Comparison of ENCODE assay signal across 17 mouse cellular contexts in genomic region chr17:30019942-30020341, GRCm38 (mm10).
"Had no signal": no experiment of that assay in that cellular context is flagged by ENCODE, and none has a peak within 500 bp of the region (broad histone marks: within the 10 kb centered on the region; RNA-seq: fewer than 3 reads in every experiment).

No protein-coding gene starts in this region.

- H3K27ac ChIP-seq: limb, embryonic 12.5 days; liver, embryonic 13.5 days; lung, embryonic 15.5 days; macrophage; midbrain, embryonic 15.5 days; neural tube, embryonic 13.5 days had no signal

- H3K4me2 ChIP-seq: limb, embryonic 12.5 days; liver, embryonic 13.5 days; lung, embryonic 15.5 days; midbrain, embryonic 11.5 days; midbrain, embryonic 15.5 days; neural tube, embryonic 13.5 days had no signal

- H3K9me3 ChIP-seq: limb, embryonic 12.5 days; liver, embryonic 13.5 days; lung, embryonic 15.5 days; megakaryocyte, embryonic 14.5 days; midbrain, embryonic 15.5 days; neural tube, embryonic 13.5 days had no signal

- H3K27me3 ChIP-seq: limb, embryonic 12.5 days; liver, embryonic 13.5 days; lung, embryonic 15.5 days; megakaryocyte, embryonic 14.5 days; midbrain, embryonic 15.5 days; neural tube, embryonic 13.5 days had no signal

- H3K4me3 ChIP-seq: limb, embryonic 12.5 days; liver, embryonic 13.5 days; lung, embryonic 15.5 days; megakaryocyte, embryonic 14.5 days; midbrain, embryonic 15.5 days; neural tube, embryonic 13.5 days had no signal

- H3K9ac ChIP-seq: limb, embryonic 12.5 days; liver, embryonic 13.5 days; liver, postnatal 0 days; lung, embryonic 15.5 days; midbrain, embryonic 15.5 days; neural tube, embryonic 13.5 days had no signal

- H3K36me3 ChIP-seq: limb, embryonic 12.5 days; liver, embryonic 13.5 days; lung, embryonic 15.5 days; midbrain, embryonic 15.5 days; neural tube, embryonic 13.5 days had no signal

- ATAC-seq: liver, postnatal 0 days; midbrain, embryonic 15.5 days had no signal

- DNase-seq: kidney, adult 11 months; layer of hippocampus, adult 9-11 months; layer of hippocampus, postnatal 36 days; liver; liver, embryonic 13.5 days; liver, postnatal 0 days; lung, postnatal 14 days; right cerebral cortex, adult 18-20 months; right cerebral cortex, postnatal 25 days; thymus, postnatal 36 days had no signal
